Mouse (Mus musculus) liver, embryonic 14.5 days (tissue): ENCODE measurements at regions not wholly inside any gene's neighbourhood (a gene's known extent, or its start where the extent isn't known, plus 50 kb on each side); places are given as distances from the start of the nearest gene placed in this dataset.

Experiments used
- ATAC-seq: fragments of 200-750 bp; cut with Nextera tagmentation; 2 replicates; pipeline ENCODE4 v1.8.0; 2017; ENCODE audit warnings: moderate number of reproducible peaks, mild to moderate bottlenecking, moderate library complexity; ENCODE audit not compliant: insufficient read depth
- DNase-seq, 3 experiments: peaks; one replicate each; pipeline ENCODE4 v3.0.0-alpha.2; 2012 to 2013; ENCODE audit warnings: low read depth in 3 of 3, low spot score in 3 of 3
- H3K27ac ChIP-seq: fragments of 300-500 bp; sonication (generic); 2 replicates; pipeline ENCODE4 v1.5.1; 2014; ENCODE audit warnings: moderate library complexity, mild to moderate bottlenecking, control low read depth, inconsistent platforms
- H3K27me3 ChIP-seq: fragments of 300-500 bp; sonication (generic); 2 replicates; pipeline ENCODE4 v1.6.1; 2014; ENCODE audit warnings: mild to moderate bottlenecking, low read length, moderate library complexity; ENCODE audit not compliant: control insufficient read depth, insufficient read depth
- H3K36me3 ChIP-seq: fragments of 300-500 bp; sonication (generic); replicated peaks from 2 replicates; pipeline ENCODE4 v1.6.1; 2014; ENCODE audit warnings: low read depth; ENCODE audit not compliant: control insufficient read depth, insufficient read depth
- H3K4me1 ChIP-seq, 2 experiments: fragments of 200-500 bp in 1 of 2; fragments of 300-500 bp in 1 of 2; sonication (generic) in 1 of 2; replicated peaks; 2 replicates each; pipeline ENCODE4 v1.6.1; 2012 to 2014; ENCODE audit warnings: antibody characterized with exemption in 1 of 2, inconsistent platforms in 1 of 2, low read length in 1 of 2; ENCODE audit not compliant: control insufficient read depth in 2 of 2, insufficient read depth in 2 of 2
- H3K4me2 ChIP-seq: fragments of 300-500 bp; sonication (generic); 2 replicates; pipeline ENCODE4 v1.6.1; 2014; ENCODE audit warnings: low read depth, mild to moderate bottlenecking, control low read depth, moderate library complexity
- H3K4me3 ChIP-seq, 2 experiments: fragments of 200-500 bp in 1 of 2; fragments of 300-500 bp in 1 of 2; sonication (generic) in 1 of 2; 2 replicates each; pipeline ENCODE4 v1.5.1; 2012 to 2014; ENCODE audit warnings: low read depth in 2 of 2, low read length in 2 of 2, mild to moderate bottlenecking in 2 of 2, control low read depth in 1 of 2, inconsistent platforms in 1 of 2, moderate library complexity in 1 of 2; ENCODE audit not compliant: insufficient read depth in 1 of 2
- H3K9ac ChIP-seq: fragments of 300-500 bp; sonication (generic); replicated peaks from 2 replicates; pipeline ENCODE4 v1.6.1; 2014; ENCODE audit warnings: mild to moderate bottlenecking, control low read depth, moderate library complexity
- H3K9me3 ChIP-seq: fragments of 300-500 bp; sonication (generic); 2 replicates; pipeline ENCODE4 v1.6.1; 2016; ENCODE audit warnings: low read length, mixed read lengths; ENCODE audit not compliant: control insufficient read depth
- CTCF ChIP-seq: IDR thresholded peaks from 2 replicates; pipeline ENCODE4 v1.5.1; 2016; ENCODE audit warnings: antibody characterized with exemption, low read depth, control low read depth
- EP300 ChIP-seq: IDR thresholded peaks from 2 replicates; pipeline ENCODE4 v1.6.1; 2016; ENCODE audit warnings: antibody characterized with exemption, low read depth
- WGBS: fragments of 180-500 bp; shearing (Covaris S2); extraction: QIAGEN DNeasy Blood & Tissue Kit; methylation state at CpG from one replicate; pipeline ENCODE4 v1.1.7; 2014; ENCODE audit not compliant: insufficient replicate concordance; 5-methylcytosine and 5-hydroxymethylcytosine counted together

GRCm38 (mm10) chr2:160228331-160229035 is 105.5 kb downstream of the Gm826 start:
- TF ChIP-seq CTCF (no peak), EP300 (no peak)
- no peak for ATAC-seq
- Histone ChIP-seq H3K9me3 (no peaks in the 10 kb centered on the region), H3K4me1 (no peaks in the 10 kb centered on the region), H3K27ac (no peak overlapping the region), H3K4me3 (no peak overlapping the region), H3K36me3 (no peaks in the 10 kb centered on the region), H3K27me3 (no peaks in the 10 kb centered on the region), H3K4me2 (no peak overlapping the region), H3K9ac (no peak overlapping the region)
- WGBS = 35% methylated on average over 8 of the region's 8 CpGs
- no peak for DNase-seq

- no peak overlapping the region for H3K9ac ChIP-seq
- TF ChIP-seq EP300 = no peak
- no peak for TF ChIP-seq CTCF
- no peak overlapping the region for H3K4me2 ChIP-seq
- DNase-seq = no peak
- no peaks in the 10 kb centered on the region for H3K4me1 ChIP-seq
- no peak for ATAC-seq
- 51% methylated on average over 5 of the region's 5 CpGs for WGBS
- no peaks in the 10 kb centered on the region for H3K27me3 ChIP-seq
- H3K4me3 ChIP-seq = no peak overlapping the region
- no peak overlapping the region for H3K27ac ChIP-seq
- no peaks in the 10 kb centered on the region for H3K9me3 ChIP-seq
- no peaks in the 10 kb centered on the region for H3K36me3 ChIP-seq
Measured at GRCm38 (mm10) chr2:160225450-160225849, 108.5 kb downstream of the Gm826 start.

- 69% methylated on average over 8 of the region's 8 CpGs for WGBS
- no peaks in the 10 kb centered on the region for H3K27me3 ChIP-seq
- H3K4me2 ChIP-seq = no peak overlapping the region
- DNase-seq (no peak), ATAC-seq (no peak)
- TF ChIP-seq EP300 = no peak
- TF ChIP-seq CTCF = no peak
- no peak overlapping the region for H3K27ac ChIP-seq
- H3K4me3 ChIP-seq = no peak overlapping the region
- no peaks in the 10 kb centered on the region for H3K4me1 ChIP-seq
- H3K9ac ChIP-seq = no peak overlapping the region
- H3K9me3 ChIP-seq = no peaks in the 10 kb centered on the region
- no peaks in the 10 kb centered on the region for H3K36me3 ChIP-seq
Measured at GRCm38 (mm10) chr2:160223366-160223765, 110.6 kb downstream of the Gm826 start.

GRCm38 (mm10) chr2:160221772-160222171 is 112.2 kb downstream of the Gm826 start:
- Histone ChIP-seq H3K4me3 (no peak overlapping the region), H3K4me1 (no peaks in the 10 kb centered on the region), H3K27me3 (no peaks in the 10 kb centered on the region), H3K4me2 (no peak overlapping the region), H3K9me3 (no peaks in the 10 kb centered on the region), H3K9ac (no peak overlapping the region), H3K27ac (no peak overlapping the region), H3K36me3 (no peaks in the 10 kb centered on the region)
- no peak for TF ChIP-seq EP300
- TF ChIP-seq CTCF = no peak
- 76% methylated on average over 10 of the region's 11 CpGs for WGBS
- DNase-seq (no peak), ATAC-seq (no peak)

GRCm38 (mm10) chr2:160220562-160221021 is 113.4 kb downstream of the Gm826 start:
- 21% methylated on average over 7 of the region's 7 CpGs for WGBS
- no peak overlapping the region for H3K27ac ChIP-seq
- no peak for DNase-seq

More at GRCm38 (mm10) chr2:160220562-160221021, 113.4 kb downstream of the Gm826 start:
- Histone ChIP-seq H3K4me2 (no peak overlapping the region), H3K27me3 (no peaks in the 10 kb centered on the region), H3K4me1 (no peaks in the 10 kb centered on the region), H3K9ac (no peak overlapping the region), H3K9me3 (no peaks in the 10 kb centered on the region), H3K4me3 (no peak overlapping the region), H3K36me3 (no peaks in the 10 kb centered on the region)
- TF ChIP-seq EP300 (no peak), CTCF (no peak)
- ATAC-seq = no peak
